Mouse (Mus musculus): ENCODE measurements around the gene Sdhaf2. TPM values are rescaled to one million over a fixed set of nuclear protein-coding genes. Genes with fewer than 3 reads are reported as not detected.

Gene Sdhaf2
- polyA plus RNA-seq, 1 experiment from 2014 or later, result 66.2 TPM

DNA sequence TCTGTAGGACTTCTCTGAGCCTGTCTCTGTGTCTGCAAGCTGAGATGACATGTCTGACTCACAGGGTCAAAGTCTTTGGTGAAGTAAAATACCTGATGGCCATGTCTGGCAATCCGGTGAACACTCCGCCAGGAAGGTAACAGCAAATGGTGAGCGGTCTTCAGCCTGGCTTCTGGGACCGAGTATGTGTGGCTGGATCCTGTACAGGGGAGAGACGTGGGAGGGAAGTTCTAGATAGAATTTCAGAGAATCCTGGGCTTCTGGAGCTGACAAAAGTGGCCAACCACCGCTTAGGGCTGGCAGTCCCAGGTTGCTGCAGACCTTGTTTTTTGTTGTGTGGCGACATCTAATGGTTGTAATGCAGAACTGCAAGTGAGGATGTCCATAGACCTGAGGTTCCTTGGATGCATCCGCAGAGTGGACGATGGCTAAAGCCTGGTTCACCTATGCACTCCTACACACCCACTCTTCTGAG is 39.6 kb downstream of the Sdhaf2 start:
- Histone ChIP-seq H3K36me3 (no peaks in the 10 kb centered on the region), H3K27me3 (peaks cover 6% of the 10 kb centered on the region; the same call in 1 of the 2 replicates), H3K9ac (no peak overlapping the region), H3K4me1 (peaks cover 2% of the 10 kb centered on the region; the same call in 1 of the 2 replicates), H3K27ac (no peak overlapping the region), H3K9me3 (no peaks in the 10 kb centered on the region), H3K4me2 (replicated peaks) (no peak overlapping the region), H3K4me3 (no peak overlapping the region)
- peak; percentile 85 for ATAC-seq (ENCODE audit: low FRiP score, low read depth)
- 19% methylated on average over 9 of the region's 9 CpGs for WGBS

DNA sequence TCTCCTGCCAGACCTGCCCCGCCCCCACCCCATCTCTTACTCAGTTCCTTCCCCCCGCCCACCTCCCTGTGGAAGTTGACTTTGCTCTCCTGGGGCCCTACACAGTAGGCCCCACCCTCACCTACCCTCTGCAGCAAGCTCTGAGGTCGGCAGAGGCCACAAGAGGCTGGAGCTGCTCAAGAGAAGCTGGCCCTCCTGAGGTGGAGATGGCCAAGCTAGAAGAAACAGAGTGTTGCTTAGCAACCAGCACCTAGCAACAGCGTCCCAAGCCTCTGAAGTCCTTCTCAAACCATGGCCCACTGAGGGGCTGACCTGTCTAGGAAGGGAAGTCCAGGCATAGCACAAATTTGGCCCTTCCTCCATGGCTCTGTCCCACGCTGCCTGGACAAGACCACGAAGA is 43.2 kb downstream of the Sdhaf2 start, which contains the start of gene Ppp1r32:
Gene Ppp1r32 (minus strand): TSS at position 226 of the 400 bp plus-strand sequence.
- Histone ChIP-seq H3K4me1 (peaks cover 2% of the 10 kb centered on the region; the same call in 1 of the 2 replicates), H3K36me3 (no peaks in the 10 kb centered on the region), H3K9me3 (no peaks in the 10 kb centered on the region), H3K27ac (no peak within 1 kb of the TSS), H3K27me3 (peaks cover 6% of the 10 kb centered on the region; the same call in 1 of the 2 replicates), H3K9ac (no peak within 1 kb of the TSS), H3K4me3 (no peak within 1 kb of the TSS), H3K4me2 (replicated peaks) (no peak within 1 kb of the TSS)
- no peak for ATAC-seq (ENCODE audit: low FRiP score, low read depth)
- WGBS, result 33% methylated on average over 6 of the region's 6 CpGs

DNA sequence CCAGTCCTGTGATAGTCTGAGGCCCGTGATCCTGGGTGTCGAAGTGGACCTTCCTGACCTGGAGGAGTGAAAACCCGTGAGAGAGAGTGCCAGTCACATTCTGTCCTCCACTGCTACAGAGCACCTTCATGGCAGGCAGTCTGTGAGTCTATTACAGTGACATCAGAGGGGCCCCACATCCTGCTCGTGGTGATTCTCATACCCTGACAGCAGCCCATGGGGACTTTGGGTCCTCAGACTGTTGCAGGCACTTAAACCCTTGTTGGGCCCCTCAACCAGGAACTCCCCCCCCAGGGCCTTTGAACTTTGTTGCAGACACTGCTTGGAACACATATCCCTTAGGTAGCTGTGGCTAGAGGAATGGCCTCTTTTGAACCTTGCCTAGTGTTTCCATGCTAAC is 46.4 kb downstream of the Sdhaf2 start:
- H3K4me2 ChIP-seq (replicated peaks), result no peak overlapping the region
- no peak overlapping the region for H3K27ac ChIP-seq
- H3K36me3 ChIP-seq, result no peaks in the 10 kb centered on the region
- no peak overlapping the region for H3K9ac ChIP-seq
- ATAC-seq (ENCODE audit: low FRiP score, low read depth), result no peak
- no peak overlapping the region for H3K4me3 ChIP-seq
- no peaks in the 10 kb centered on the region for H3K27me3 ChIP-seq
- 42% methylated on average over 4 of the region's 4 CpGs for WGBS
- H3K4me1 ChIP-seq, result no peaks in the 10 kb centered on the region
- no peaks in the 10 kb centered on the region for H3K9me3 ChIP-seq

DNA sequence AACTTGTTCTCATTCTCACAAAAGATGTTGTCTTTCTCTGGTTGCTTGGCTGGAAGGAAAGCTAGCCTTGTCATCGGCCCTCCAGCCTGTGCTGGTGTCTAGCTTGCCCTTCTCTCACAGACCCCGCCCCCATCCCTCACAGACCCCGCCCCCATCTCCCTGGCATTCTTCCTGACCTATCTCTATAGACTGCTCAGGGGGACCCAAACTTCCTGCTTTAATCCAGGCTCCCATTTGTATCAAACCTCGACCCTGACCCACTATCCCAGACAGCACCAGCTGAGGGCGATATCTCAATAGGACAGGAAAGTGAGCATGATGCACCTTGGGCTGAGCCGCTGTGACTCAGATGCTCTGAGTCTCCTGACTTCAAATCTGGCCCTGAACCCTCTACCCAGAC is 52.2 kb downstream of the Sdhaf2 start:
- Histone ChIP-seq H3K27me3 (peaks cover 3% of the 10 kb centered on the region; the same call in 1 of the 2 replicates), H3K4me3 (no peak overlapping the region), H3K4me1 (no peaks in the 10 kb centered on the region), H3K4me2 (replicated peaks) (no peak overlapping the region), H3K9ac (no peak overlapping the region), H3K9me3 (no peaks in the 10 kb centered on the region), H3K27ac (no peak overlapping the region), H3K36me3 (no peaks in the 10 kb centered on the region)
- 24% methylated on average over 6 of the region's 6 CpGs for WGBS
- ATAC-seq (ENCODE audit: low FRiP score, low read depth), result no peak

DNA sequence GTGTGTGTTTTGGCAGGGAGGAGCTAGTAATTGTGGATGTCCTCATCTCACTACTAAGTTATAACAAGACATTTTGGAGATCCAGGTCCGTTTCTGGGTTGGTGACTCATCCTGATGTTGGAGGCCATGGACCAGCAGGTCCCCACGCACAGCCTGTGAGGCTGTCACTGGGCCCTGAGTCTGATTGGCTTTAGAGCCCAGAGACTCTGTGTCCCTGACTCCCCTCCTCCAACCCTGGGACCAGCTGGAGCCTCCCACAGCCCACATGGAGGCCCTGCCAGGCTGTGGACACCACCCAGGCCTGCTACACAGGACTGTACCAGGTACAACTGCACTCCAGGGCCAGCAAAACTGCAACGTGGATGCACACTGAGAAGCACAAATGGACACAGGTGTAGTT is 53.0 kb downstream of the Sdhaf2 start:
- H3K27ac ChIP-seq, result no peak overlapping the region
- WGBS, result 69% methylated on average over 3 of the region's 3 CpGs
- peaks cover 3% of the 10 kb centered on the region; the same call in 1 of the 2 replicates for H3K27me3 ChIP-seq
- H3K4me1 ChIP-seq, result no peaks in the 10 kb centered on the region
- ATAC-seq (ENCODE audit: low FRiP score, low read depth), result no peak
- no peaks in the 10 kb centered on the region for H3K36me3 ChIP-seq
- no peaks in the 10 kb centered on the region for H3K9me3 ChIP-seq
- no peak overlapping the region for H3K4me2 ChIP-seq (replicated peaks)
- no peak overlapping the region for H3K4me3 ChIP-seq
- H3K9ac ChIP-seq, result no peak overlapping the region

DNA sequence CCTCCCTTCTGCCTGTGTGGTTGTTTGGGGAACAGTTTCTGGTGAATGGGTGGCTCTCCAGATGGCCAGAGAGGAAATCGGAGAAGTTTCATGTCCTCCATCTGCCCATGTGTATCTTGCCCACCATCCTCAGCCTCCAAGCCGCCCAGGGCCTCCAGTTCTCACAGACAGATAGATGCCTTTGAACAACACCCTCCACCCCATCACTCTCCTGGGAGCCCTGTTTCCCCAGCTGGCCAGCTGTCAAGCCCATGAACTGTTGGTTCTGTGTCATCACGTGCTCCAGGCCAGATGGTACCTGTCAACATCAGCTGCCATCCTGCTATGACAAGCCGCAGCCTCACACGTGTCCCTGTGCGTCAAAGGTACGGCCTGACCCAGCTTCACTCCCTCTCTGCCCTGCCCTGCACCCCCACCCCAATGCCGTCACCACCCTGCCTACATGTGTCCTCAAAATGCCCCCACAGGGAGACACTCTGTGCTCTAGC is 56.7 kb downstream of the Sdhaf2 start:
- WGBS, result 48% methylated on average over 8 of the region's 8 CpGs
- ATAC-seq (ENCODE audit: low FRiP score, low read depth), result no peak
- H3K36me3 ChIP-seq, result no peaks in the 10 kb centered on the region

DNA sequence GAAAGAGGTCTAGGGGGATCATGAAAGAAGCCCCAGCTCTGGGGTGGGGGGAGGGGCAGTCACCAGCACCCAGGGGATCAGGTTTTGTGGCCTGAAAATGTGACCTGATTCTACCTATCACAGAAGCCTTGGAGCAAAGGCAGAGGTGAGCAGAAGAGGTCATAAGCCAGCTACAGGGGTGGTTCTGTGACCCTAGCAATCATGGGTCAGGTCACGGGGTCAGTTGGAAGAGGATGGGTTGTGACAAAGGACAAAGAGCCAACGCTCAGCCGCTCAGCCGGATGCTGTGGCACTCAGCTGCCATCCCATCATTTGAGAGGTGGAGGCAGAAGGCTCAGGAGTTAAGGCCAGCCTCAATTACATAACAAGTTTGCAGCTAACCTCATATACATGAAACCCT is 61.5 kb downstream of the Sdhaf2 start:
- no peak for ATAC-seq (ENCODE audit: low FRiP score, low read depth)
- Histone ChIP-seq H3K36me3 (no peaks in the 10 kb centered on the region), H3K27me3 (peaks cover 42% of the 10 kb centered on the region), H3K9me3 (no peaks in the 10 kb centered on the region), H3K27ac (no peak overlapping the region), H3K9ac (no peak overlapping the region), H3K4me2 (replicated peaks) (no peak overlapping the region), H3K4me1 (peaks cover 6% of the 10 kb centered on the region; the same call in 1 of the 2 replicates), H3K4me3 (no peak overlapping the region)
- WGBS, result 24% methylated on average over 4 of the region's 4 CpGs

More for the DNA sequence above, 56.7 kb downstream of the Sdhaf2 start:
- no peak overlapping the region for H3K9ac ChIP-seq
- no peak overlapping the region for H3K27ac ChIP-seq
- no peaks in the 10 kb centered on the region for H3K9me3 ChIP-seq
- no peak overlapping the region for H3K4me2 ChIP-seq (replicated peaks)
- no peak overlapping the region for H3K4me3 ChIP-seq
- H3K27me3 ChIP-seq, result peaks cover 3% of the 10 kb centered on the region; the same call in 1 of the 2 replicates
- no peaks in the 10 kb centered on the region for H3K4me1 ChIP-seq

DNA sequence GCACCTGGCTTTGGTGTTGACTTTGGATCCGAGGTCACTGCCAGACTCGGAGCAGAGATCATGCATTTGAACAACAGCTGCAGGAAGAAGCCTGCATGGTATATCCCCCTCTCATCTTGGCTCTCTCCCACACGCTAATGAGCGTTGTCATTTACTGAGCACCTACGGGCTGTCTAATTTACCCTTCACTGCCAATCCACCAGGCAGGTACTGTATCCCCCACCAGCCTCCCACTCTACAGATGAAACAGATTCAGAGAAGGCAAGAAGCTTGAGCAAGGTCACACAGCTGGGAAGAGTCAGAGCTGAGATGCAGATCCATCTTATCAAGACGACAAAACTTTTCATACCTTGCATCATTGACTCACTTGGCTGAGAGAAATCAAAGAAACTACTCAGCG is 64.4 kb downstream of the Sdhaf2 start:
- Histone ChIP-seq H3K9me3 (no peaks in the 10 kb centered on the region), H3K36me3 (no peaks in the 10 kb centered on the region), H3K4me1 (peaks cover 23% of the 10 kb centered on the region), H3K27ac (no peak overlapping the region), H3K9ac (no peak overlapping the region), H3K4me2 (replicated peaks) (no peak overlapping the region), H3K27me3 (peaks cover 71% of the 10 kb centered on the region), H3K4me3 (no peak overlapping the region)
- ATAC-seq (ENCODE audit: low FRiP score, low read depth), result no peak
- 46% methylated on average over 7 of the region's 7 CpGs for WGBS

DNA sequence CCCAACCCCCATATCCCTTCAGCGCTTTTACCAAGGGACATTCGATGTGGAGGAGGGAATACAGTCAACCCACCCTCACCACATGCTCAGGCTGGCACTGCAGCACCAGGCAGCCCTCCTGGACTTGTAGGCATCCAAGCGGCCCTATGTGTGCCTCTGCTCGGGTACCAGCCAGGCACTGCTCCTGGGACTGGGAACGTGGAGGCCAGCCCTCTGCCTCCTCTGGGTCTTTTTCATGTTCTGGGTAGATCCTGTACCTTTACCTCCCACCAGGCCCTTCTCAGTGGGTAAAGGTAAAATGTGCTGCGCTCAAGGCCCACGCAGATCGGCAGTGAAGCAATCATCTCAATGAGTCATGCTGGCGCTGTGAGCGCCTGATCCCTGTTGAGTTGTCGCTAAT is 66.0 kb downstream of the Sdhaf2 start:
- 44% methylated on average over 11 of the region's 11 CpGs for WGBS
- Histone ChIP-seq H3K9ac (no peak overlapping the region), H3K27ac (no peak overlapping the region)

DNA sequence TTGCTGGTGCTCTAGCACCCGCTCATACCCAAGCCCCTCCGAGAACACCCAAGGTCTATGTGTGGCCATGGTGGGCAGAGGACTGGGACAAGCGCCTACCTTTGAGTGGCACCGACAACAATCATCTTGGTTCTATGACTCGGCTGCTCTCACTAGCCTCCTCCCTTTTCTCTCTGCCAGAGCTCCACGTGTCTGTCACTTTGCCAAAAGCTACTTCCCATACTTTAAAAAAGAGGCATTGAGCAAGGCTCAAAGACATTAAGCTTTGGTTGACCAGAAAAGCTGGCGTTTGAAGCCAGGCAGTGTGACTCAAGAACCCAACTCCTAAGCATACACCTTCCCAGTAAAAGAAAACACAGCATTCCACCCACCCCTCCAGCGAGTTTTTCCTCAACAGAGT is 67.8 kb downstream of the Sdhaf2 start:
- peaks cover 29% of the 10 kb centered on the region for H3K4me1 ChIP-seq
- H3K9me3 ChIP-seq, result no peaks in the 10 kb centered on the region
- H3K27ac ChIP-seq, result no peak overlapping the region
- peak overlapping the region; percentile 57 for H3K4me3 ChIP-seq
- ATAC-seq (ENCODE audit: low FRiP score, low read depth), result no peak
- H3K4me2 ChIP-seq (replicated peaks), result peak overlapping the region; percentile 86
- H3K36me3 ChIP-seq, result no peaks in the 10 kb centered on the region
- WGBS, result 25% methylated on average over 8 of the region's 8 CpGs
- peaks cover 97% of the 10 kb centered on the region for H3K27me3 ChIP-seq
- H3K9ac ChIP-seq, result no peak overlapping the region

More for the DNA sequence above, 66.0 kb downstream of the Sdhaf2 start:
- Histone ChIP-seq H3K4me3 (no peak overlapping the region), H3K4me1 (peaks cover 29% of the 10 kb centered on the region), H3K36me3 (no peaks in the 10 kb centered on the region), H3K9me3 (no peaks in the 10 kb centered on the region), H3K4me2 (replicated peaks) (no peak overlapping the region), H3K27me3 (peaks cover 87% of the 10 kb centered on the region)
- ATAC-seq (ENCODE audit: low FRiP score, low read depth), result no peak

DNA sequence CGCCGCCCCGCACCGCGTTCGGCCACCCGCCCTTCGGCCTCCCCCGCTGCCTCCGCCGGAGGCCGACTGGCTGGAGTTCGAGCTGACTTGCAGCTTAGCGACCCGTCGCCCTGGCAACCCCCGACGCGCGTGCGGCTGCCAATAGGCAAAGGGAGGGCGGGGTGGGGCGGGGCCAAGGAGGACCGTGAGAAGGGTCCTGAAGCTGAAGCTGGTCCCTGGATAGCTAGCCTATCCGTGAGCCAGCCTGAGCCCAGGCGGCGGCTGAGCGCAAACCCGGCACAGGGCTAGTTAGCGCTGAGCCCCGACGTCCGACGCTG is 68.5 kb downstream of the Sdhaf2 start:
- WGBS, result under 1% methylated on average over 34 of the region's 34 CpGs
- Histone ChIP-seq H3K4me2 (replicated peaks) (peak overlapping the region; percentile 86), H3K4me1 (peaks cover 28% of the 10 kb centered on the region), H3K4me3 (peak overlapping the region; percentile 57), H3K27me3 (peaks cover 97% of the 10 kb centered on the region), H3K9ac (peak overlapping the region; percentile 58), H3K9me3 (no peaks in the 10 kb centered on the region), H3K36me3 (no peaks in the 10 kb centered on the region), H3K27ac (no peak overlapping the region)
- peak; percentile 90 for ATAC-seq (ENCODE audit: low FRiP score, low read depth)

DNA sequence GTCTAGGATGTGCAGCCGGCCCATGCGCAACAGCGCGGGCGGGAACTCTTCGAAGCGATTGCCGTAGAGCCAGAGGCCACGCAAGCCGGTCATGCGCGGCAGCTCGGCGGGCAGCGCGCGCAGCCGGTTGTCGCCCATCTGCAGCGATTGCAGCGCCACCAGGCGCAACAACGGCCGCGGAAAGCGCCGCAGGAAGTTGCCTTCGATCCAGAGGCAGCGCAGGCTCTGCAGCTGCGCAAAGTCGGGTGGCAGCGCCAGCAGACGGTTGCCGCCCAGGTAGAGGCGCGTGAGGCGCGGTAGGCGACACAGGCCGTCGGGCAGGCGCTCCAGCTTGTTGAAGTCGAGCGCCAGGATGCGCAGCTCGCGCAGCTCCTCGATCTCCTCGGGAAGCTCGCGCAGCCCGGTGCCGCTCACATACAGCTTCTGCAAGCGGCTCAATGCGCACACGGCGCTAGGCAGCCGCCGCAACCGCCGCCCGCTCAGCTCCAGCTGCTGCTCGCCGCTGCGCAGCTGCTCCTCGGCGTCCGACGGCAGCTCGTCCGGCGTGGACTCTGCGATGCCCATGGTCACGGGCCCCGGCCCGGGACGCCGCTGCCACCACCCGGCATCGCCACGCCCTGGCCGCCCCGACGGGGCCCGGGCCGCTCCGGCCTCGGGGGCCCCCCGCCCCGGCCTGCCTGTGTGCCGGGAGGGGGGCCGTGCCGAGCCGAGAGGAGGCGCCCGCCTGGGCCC is 69.0 kb downstream of the Sdhaf2 start, which contains the start of gene Lrrc10b:
Gene Lrrc10b (minus strand): TSS at position 722 of the 732 bp plus-strand sequence.
- H3K9me3 ChIP-seq, result no peaks in the 10 kb centered on the region
- H3K36me3 ChIP-seq, result no peaks in the 10 kb centered on the region
- WGBS, result under 1% methylated on average over 89 of the region's 96 CpGs
- no peak within 1 kb of the TSS for H3K27ac ChIP-seq
- H3K27me3 ChIP-seq, result peaks cover 97% of the 10 kb centered on the region
- H3K9ac ChIP-seq, result peak within 1 kb of the TSS; percentile 58
- peak; percentile 72 for ATAC-seq (ENCODE audit: low FRiP score, low read depth)
- H3K4me2 ChIP-seq (replicated peaks), result peak within 1 kb of the TSS; percentile 86
- H3K4me1 ChIP-seq, result peaks cover 24% of the 10 kb centered on the region
- H3K4me3 ChIP-seq, result peak within 1 kb of the TSS; percentile 57

All from limb, embryonic 13.5 days (tissue).